Mouse (Mus musculus) CD8-positive naive resting alpha-beta T cell, adult 2 months (primary cell): ENCODE measurements around the gene Atoh8.

Experiments
- DNase-seq, 2 experiments: peaks; one replicate each; pipeline ENCODE4 v3.0.0; 2022; ENCODE audit warnings: low read depth in 2 of 2, low spot score in 2 of 2

Gene Atoh8

GRCm38 (mm10) chr6:72230875-72231274 is 4.5 kb downstream of the Atoh8 start:
- DNase-seq = no peak

- no peak for DNase-seq
Observed at GRCm38 (mm10) chr6:72227665-72228265, 7.6 kb downstream of the Atoh8 start.

- no peak for DNase-seq
Observed at GRCm38 (mm10) chr6:72227011-72227410, 8.4 kb downstream of the Atoh8 start.

GRCm38 (mm10) chr6:72225686-72226085 is 9.7 kb downstream of the Atoh8 start:
- DNase-seq = no peak

- DNase-seq = no peak
Observed at GRCm38 (mm10) chr6:72223892-72224291, 11.5 kb downstream of the Atoh8 start.

GRCm38 (mm10) chr6:72222876-72223275 is 12.5 kb downstream of the Atoh8 start:
- DNase-seq = no peak

GRCm38 (mm10) chr6:72222271-72222724 is 13.1 kb downstream of the Atoh8 start:
- no peak for DNase-seq

- no peak for DNase-seq
Observed at GRCm38 (mm10) chr6:72221271-72221670, 14.1 kb downstream of the Atoh8 start.

- no peak for DNase-seq
Observed at GRCm38 (mm10) chr6:72219549-72219948, 15.8 kb downstream of the Atoh8 start.

GRCm38 (mm10) chr6:72218281-72218680 is 17.1 kb downstream of the Atoh8 start:
- DNase-seq = no peak

- DNase-seq = no peak
Observed at GRCm38 (mm10) chr6:72217415-72217784, 18.0 kb downstream of the Atoh8 start.

- DNase-seq = no peak
Observed at GRCm38 (mm10) chr6:72216681-72217414, 18.5 kb downstream of the Atoh8 start.

GRCm38 (mm10) chr6:72215582-72215981 is 19.8 kb downstream of the Atoh8 start:
- DNase-seq = no peak

GRCm38 (mm10) chr6:72211360-72211759 is 24.0 kb downstream of the Atoh8 start:
- no peak for DNase-seq

GRCm38 (mm10) chr6:72210823-72211222 is 24.6 kb downstream of the Atoh8 start:
- no peak for DNase-seq

GRCm38 (mm10) chr6:72209738-72210137 is 25.6 kb downstream of the Atoh8 start:
- DNase-seq = no peak

GRCm38 (mm10) chr6:72208406-72209045 is 26.9 kb downstream of the Atoh8 start:
- no peak for DNase-seq

GRCm38 (mm10) chr6:72206021-72206420 is 29.4 kb downstream of the Atoh8 start:
- no peak for DNase-seq

GRCm38 (mm10) chr6:72204858-72205257 is 30.5 kb downstream of the Atoh8 start:
- no peak for DNase-seq

GRCm38 (mm10) chr6:72203279-72203678 is 32.1 kb downstream of the Atoh8 start:
- DNase-seq = no peak

- DNase-seq = no peak
Observed at GRCm38 (mm10) chr6:72202732-72203131, 32.6 kb downstream of the Atoh8 start.

- DNase-seq = no peak
Observed at GRCm38 (mm10) chr6:72200595-72201256, 34.7 kb downstream of the Atoh8 start.
